Mouse (Mus musculus): Measurements from ENCODE around the gene Atg10. TPM values are rescaled to one million over a fixed set of nuclear protein-coding genes. Genes with fewer than 3 reads are reported as not detected.

Gene Atg10
- polyA plus RNA-seq, 1 experiment from 2014 or later = 12.8 TPM

- no peaks in the 10 kb centered on the region for H3K4me1 ChIP-seq
- WGBS = 78% methylated on average over 2 of the region's 2 CpGs
- H3K4me2 ChIP-seq = no peak overlapping the region
- H3K4me3 ChIP-seq (replicated peaks) = no peak overlapping the region
- H3K9me3 ChIP-seq = no peaks in the 10 kb centered on the region
- H3K36me3 ChIP-seq = no peaks in the 10 kb centered on the region
- ATAC-seq (ENCODE audit: insufficient read depth, low FRiP score, low read depth) = no peak
- no peak overlapping the region for H3K27ac ChIP-seq
- H3K27me3 ChIP-seq (replicated peaks) = no peaks in the 10 kb centered on the region
- H3K9ac ChIP-seq = no peak overlapping the region
Observed at GRCm38 (mm10) chr13:91156949-91157348, 66.8 kb downstream of the Atg10 start.

DNA sequence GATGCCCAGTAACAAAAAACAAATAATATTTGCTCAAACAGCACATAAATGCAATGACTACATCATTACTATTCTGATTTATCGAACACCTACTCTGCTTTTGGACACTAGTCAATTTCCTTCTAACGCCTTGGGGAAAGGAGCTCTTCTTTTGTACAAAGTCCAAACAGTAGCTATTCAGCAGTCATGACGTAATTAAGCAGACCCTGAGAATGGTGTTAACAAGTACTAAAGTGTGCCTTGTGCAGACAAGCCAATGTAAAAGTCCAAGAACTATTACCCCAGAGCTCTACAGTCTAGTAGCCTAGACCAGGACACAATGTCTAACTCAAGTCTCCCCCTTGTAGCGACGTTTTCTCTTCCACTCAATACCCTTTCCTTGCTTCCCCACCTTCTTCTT lies 67.5 kb downstream of the Atg10 start:
- no peak overlapping the region for H3K4me3 ChIP-seq (replicated peaks)
- no peak overlapping the region for H3K9ac ChIP-seq
- ATAC-seq (ENCODE audit: insufficient read depth, low FRiP score, low read depth) = no peak
- 84% methylated on average over 5 of the region's 5 CpGs for WGBS
- no peak overlapping the region for H3K27ac ChIP-seq
- no peaks in the 10 kb centered on the region for H3K36me3 ChIP-seq
- no peaks in the 10 kb centered on the region for H3K4me1 ChIP-seq
- H3K4me2 ChIP-seq = no peak overlapping the region
- no peaks in the 10 kb centered on the region for H3K27me3 ChIP-seq (replicated peaks)
- H3K9me3 ChIP-seq = no peaks in the 10 kb centered on the region

DNA sequence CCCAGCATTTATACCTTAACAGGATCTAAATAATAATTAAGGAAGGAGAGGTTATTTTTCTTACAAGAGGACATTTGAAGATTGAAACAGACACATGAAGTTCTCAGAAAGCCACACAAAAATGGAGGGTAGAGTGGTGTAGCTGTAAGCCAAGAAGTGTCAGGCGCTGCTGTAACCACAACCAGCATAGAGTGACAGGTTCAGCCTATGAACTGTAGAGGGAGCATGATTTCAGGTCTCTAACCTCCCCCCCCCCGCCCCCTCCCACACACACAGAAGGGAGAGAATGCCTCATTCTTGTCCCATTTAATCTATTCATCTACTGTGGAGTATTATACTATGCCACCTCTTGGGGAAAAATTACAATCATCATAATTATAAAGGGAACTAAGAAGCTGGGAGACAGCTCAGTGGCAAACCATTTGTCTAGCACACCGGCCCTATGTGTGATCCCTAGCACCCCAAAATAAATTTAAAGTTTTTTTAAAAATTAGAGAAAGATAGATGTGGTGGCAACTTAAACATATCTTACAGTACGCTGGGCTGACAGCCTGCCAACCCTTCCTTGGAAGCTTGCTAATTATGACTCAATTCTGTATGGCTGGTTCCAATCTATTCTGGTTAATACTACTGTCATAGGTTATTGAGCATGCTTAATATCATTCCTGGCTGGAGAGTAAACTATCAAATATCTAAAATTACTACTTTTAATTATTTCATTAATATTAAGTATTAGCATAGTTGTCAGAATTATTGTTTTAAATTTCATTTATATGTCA lies 68.2 kb downstream of the Atg10 start:
- Histone ChIP-seq H3K27ac (no peak overlapping the region), H3K4me2 (no peak overlapping the region), H3K4me3 (replicated peaks) (no peak overlapping the region), H3K27me3 (replicated peaks) (no peaks in the 10 kb centered on the region), H3K4me1 (no peaks in the 10 kb centered on the region), H3K9me3 (no peaks in the 10 kb centered on the region), H3K9ac (no peak overlapping the region), H3K36me3 (no peaks in the 10 kb centered on the region)
- 72% methylated on average over 4 of the region's 4 CpGs for WGBS
- no peak for ATAC-seq (ENCODE audit: insufficient read depth, low FRiP score, low read depth)

- H3K27ac ChIP-seq = no peak overlapping the region
- no peak overlapping the region for H3K4me3 ChIP-seq (replicated peaks)
- no peaks in the 10 kb centered on the region for H3K27me3 ChIP-seq (replicated peaks)
- no peak overlapping the region for H3K9ac ChIP-seq
- no peaks in the 10 kb centered on the region for H3K36me3 ChIP-seq
- 68% methylated on average over 7 of the region's 7 CpGs for WGBS
- no peak for ATAC-seq (ENCODE audit: insufficient read depth, low FRiP score, low read depth)
- no peak overlapping the region for H3K4me2 ChIP-seq
- H3K9me3 ChIP-seq = no peaks in the 10 kb centered on the region
- H3K4me1 ChIP-seq = no peaks in the 10 kb centered on the region
Observed at GRCm38 (mm10) chr13:91154622-91155021, 69.1 kb downstream of the Atg10 start.

- Histone ChIP-seq H3K9ac (no peak overlapping the region), H3K4me3 (replicated peaks) (no peak overlapping the region), H3K4me1 (no peaks in the 10 kb centered on the region), H3K9me3 (no peaks in the 10 kb centered on the region), H3K36me3 (no peaks in the 10 kb centered on the region), H3K4me2 (no peak overlapping the region), H3K27me3 (replicated peaks) (no peaks in the 10 kb centered on the region), H3K27ac (no peak overlapping the region)
- no peak for ATAC-seq (ENCODE audit: insufficient read depth, low FRiP score, low read depth)
Observed at GRCm38 (mm10) chr13:91136337-91136736, 87.4 kb downstream of the Atg10 start.

GRCm38 (mm10) chr13:91133334-91133890 lies 90.4 kb downstream of the Atg10 start:
- WGBS = 64% methylated on average over 5 of the region's 5 CpGs
- no peak overlapping the region for H3K9ac ChIP-seq

DNA sequence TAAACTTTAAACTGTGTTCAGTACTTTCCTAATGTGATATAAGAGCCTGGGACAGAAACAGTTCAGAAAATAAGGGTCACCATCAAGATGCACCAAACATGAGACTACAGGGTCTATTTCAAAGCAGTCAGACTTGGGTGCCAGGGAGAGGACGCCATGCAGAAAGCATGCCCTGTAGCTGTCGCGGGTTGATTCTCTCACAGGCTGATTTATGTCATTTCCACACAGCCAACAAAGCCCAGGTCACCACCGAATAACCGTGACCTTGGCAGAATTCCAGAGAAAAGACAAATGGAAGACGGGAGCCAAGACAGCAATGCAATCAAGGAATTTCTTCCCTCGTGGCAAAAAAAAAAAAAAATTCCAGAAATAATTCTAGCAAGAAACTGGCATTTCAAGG lies 94.7 kb downstream of the Atg10 start:
- H3K4me1 ChIP-seq = no peaks in the 10 kb centered on the region
- H3K4me2 ChIP-seq = no peak overlapping the region
- no peaks in the 10 kb centered on the region for H3K9me3 ChIP-seq
- no peak overlapping the region for H3K4me3 ChIP-seq (replicated peaks)
- WGBS = 25% methylated on average over 7 of the region's 7 CpGs
- H3K27me3 ChIP-seq (replicated peaks) = no peaks in the 10 kb centered on the region
- H3K27ac ChIP-seq = no peak overlapping the region
- no peaks in the 10 kb centered on the region for H3K36me3 ChIP-seq
- ATAC-seq (ENCODE audit: insufficient read depth, low FRiP score, low read depth) = no peak
- H3K9ac ChIP-seq = no peak overlapping the region

More at GRCm38 (mm10) chr13:91133334-91133890, 90.4 kb downstream of the Atg10 start:
- no peak overlapping the region for H3K4me2 ChIP-seq
- H3K4me1 ChIP-seq = no peaks in the 10 kb centered on the region
- H3K9me3 ChIP-seq = no peaks in the 10 kb centered on the region
- H3K27ac ChIP-seq = no peak overlapping the region
- no peak overlapping the region for H3K4me3 ChIP-seq (replicated peaks)
- no peak for ATAC-seq (ENCODE audit: insufficient read depth, low FRiP score, low read depth)
- no peaks in the 10 kb centered on the region for H3K27me3 ChIP-seq (replicated peaks)
- H3K36me3 ChIP-seq = no peaks in the 10 kb centered on the region

GRCm38 (mm10) chr13:91128581-91128980 lies 95.2 kb downstream of the Atg10 start:
- no peaks in the 10 kb centered on the region for H3K27me3 ChIP-seq (replicated peaks)
- no peak for ATAC-seq (ENCODE audit: insufficient read depth, low FRiP score, low read depth)
- WGBS = 53% methylated on average over 1 of the region's 1 CpGs
- no peak overlapping the region for H3K27ac ChIP-seq
- no peaks in the 10 kb centered on the region for H3K36me3 ChIP-seq
- no peak overlapping the region for H3K9ac ChIP-seq
- no peaks in the 10 kb centered on the region for H3K9me3 ChIP-seq
- H3K4me3 ChIP-seq (replicated peaks) = no peak overlapping the region
- no peak overlapping the region for H3K4me2 ChIP-seq
- H3K4me1 ChIP-seq = no peaks in the 10 kb centered on the region

DNA sequence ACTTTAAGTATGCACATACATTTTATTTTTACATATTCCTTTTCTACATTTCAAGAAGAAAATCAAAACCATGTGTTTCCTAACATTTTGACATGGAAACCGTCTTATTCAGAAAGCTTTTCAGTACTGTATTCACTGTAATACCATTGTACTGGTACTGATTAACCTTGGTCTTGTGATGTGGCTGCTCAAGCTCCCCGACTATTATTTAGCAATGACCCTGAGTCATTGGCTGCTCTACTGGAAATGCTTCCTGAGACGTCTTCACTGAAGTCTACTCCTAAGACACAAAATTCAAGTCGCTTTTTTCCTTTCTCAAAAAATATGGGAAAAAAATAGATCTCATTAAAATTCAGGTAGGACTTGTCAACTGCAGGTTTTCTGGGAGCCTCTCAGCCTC lies 105.6 kb downstream of the Atg10 start:
- H3K4me3 ChIP-seq (replicated peaks) = no peak overlapping the region
- H3K27ac ChIP-seq = no peak overlapping the region
- no peaks in the 10 kb centered on the region for H3K27me3 ChIP-seq (replicated peaks)
- no peak overlapping the region for H3K4me2 ChIP-seq
- no peaks in the 10 kb centered on the region for H3K4me1 ChIP-seq
- WGBS = 82% methylated on average over 4 of the region's 4 CpGs
- no peak overlapping the region for H3K9ac ChIP-seq
- H3K9me3 ChIP-seq = no peaks in the 10 kb centered on the region
- no peaks in the 10 kb centered on the region for H3K36me3 ChIP-seq
- no peak for ATAC-seq (ENCODE audit: insufficient read depth, low FRiP score, low read depth)

DNA sequence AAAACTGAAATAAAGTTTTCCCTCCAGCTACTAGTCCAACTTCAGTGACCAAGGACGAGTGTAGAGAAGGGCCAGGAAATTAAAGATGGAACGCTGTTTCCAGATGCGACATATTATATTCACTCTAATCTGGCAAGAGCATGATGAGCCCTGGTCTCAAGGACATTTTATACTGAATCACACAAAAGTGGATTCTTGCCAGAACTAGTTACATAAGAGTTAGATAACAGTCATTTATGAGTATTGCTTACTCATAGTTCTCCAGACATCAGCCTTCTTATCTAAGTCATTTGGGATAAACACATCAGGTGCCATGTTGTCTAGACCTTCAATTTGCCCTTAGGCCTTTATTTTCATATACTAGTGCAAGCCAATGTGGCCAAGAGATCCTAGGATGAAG lies 108.9 kb downstream of the Atg10 start:
- Histone ChIP-seq H3K9ac (no peak overlapping the region), H3K4me3 (replicated peaks) (no peak overlapping the region), H3K27me3 (replicated peaks) (no peaks in the 10 kb centered on the region), H3K27ac (no peak overlapping the region), H3K9me3 (no peaks in the 10 kb centered on the region), H3K36me3 (no peaks in the 10 kb centered on the region), H3K4me2 (no peak overlapping the region), H3K4me1 (no peaks in the 10 kb centered on the region)
- no peak for ATAC-seq (ENCODE audit: insufficient read depth, low FRiP score, low read depth)
- WGBS = 87% methylated on average over 3 of the region's 3 CpGs

- Histone ChIP-seq H3K9me3 (no peaks in the 10 kb centered on the region), H3K36me3 (no peaks in the 10 kb centered on the region), H3K4me3 (replicated peaks) (no peak overlapping the region), H3K27me3 (replicated peaks) (no peaks in the 10 kb centered on the region), H3K27ac (no peak overlapping the region), H3K4me2 (no peak overlapping the region), H3K4me1 (no peaks in the 10 kb centered on the region), H3K9ac (no peak overlapping the region)
- ATAC-seq (ENCODE audit: insufficient read depth, low FRiP score, low read depth) = no peak
- 83% methylated on average over 9 of the region's 9 CpGs for WGBS
Observed at GRCm38 (mm10) chr13:91107308-91107946, 116.3 kb downstream of the Atg10 start.

DNA sequence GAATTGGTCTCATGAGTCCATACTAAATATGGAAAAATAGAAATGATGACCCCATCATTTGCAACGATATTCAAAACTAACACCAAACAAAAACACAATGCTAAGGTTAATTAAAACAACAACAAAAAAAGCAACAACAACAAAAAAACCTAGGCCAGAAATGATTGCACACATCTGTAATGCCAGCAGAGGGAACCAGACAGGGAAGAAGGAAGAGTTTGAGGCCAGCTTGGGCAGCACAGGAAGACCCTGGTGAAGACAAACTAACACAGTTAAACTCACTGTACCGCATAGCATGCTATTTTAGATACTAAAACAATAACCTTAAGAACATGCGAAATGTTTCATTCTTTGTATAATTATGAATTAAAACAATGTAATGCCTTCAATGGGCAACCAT lies 121.5 kb downstream of the Atg10 start:
- no peak for ATAC-seq (ENCODE audit: insufficient read depth, low FRiP score, low read depth)
- Histone ChIP-seq H3K27ac (no peak overlapping the region), H3K9me3 (no peaks in the 10 kb centered on the region), H3K9ac (no peak overlapping the region), H3K4me1 (no peaks in the 10 kb centered on the region), H3K27me3 (replicated peaks) (no peaks in the 10 kb centered on the region), H3K36me3 (no peaks in the 10 kb centered on the region), H3K4me3 (replicated peaks) (no peak overlapping the region), H3K4me2 (no peak overlapping the region)
- 82% methylated on average over 3 of the region's 3 CpGs for WGBS

Data from stomach, embryonic 15.5 days (tissue).